Mouse (Mus musculus): ENCODE results near the gene B4galt1.

B4galt1 gene

GRCm38 (mm10) chr4:40853565-40854386, at the start of gene B4galt1:
Gene B4galt1 (minus strand): TSS chr4:40854005.
- DNase-seq (ENCODE audit: low spot score in 2 of 2) = peak; percentile 97 to 98

- no peak for DNase-seq (ENCODE audit: low spot score in 2 of 2)
Observed at GRCm38 (mm10) chr4:40900612-40901011, 46.8 kb upstream of the B4galt1 start.

- DNase-seq (ENCODE audit: low spot score in 2 of 2) = no peak
Observed at GRCm38 (mm10) chr4:40900071-40900470, 46.3 kb upstream of the B4galt1 start.

- DNase-seq (ENCODE audit: low spot score in 2 of 2) = no peak
Observed at GRCm38 (mm10) chr4:40899264-40899663, 45.5 kb upstream of the B4galt1 start.

GRCm38 (mm10) chr4:40898476-40899044, 44.8 kb upstream of the B4galt1 start:
- no peak for DNase-seq (ENCODE audit: low spot score in 2 of 2)

- no peak for DNase-seq (ENCODE audit: low spot score in 2 of 2)
Observed at GRCm38 (mm10) chr4:40895646-40896045, 41.8 kb upstream of the B4galt1 start.

- no peak for DNase-seq (ENCODE audit: low spot score in 2 of 2)
Observed at GRCm38 (mm10) chr4:40895118-40895517, 41.3 kb upstream of the B4galt1 start.

- DNase-seq (ENCODE audit: low spot score in 2 of 2) = no peak
Observed at GRCm38 (mm10) chr4:40891206-40891605, 37.4 kb upstream of the B4galt1 start.

- no peak for DNase-seq (ENCODE audit: low spot score in 2 of 2)
Observed at GRCm38 (mm10) chr4:40889983-40890382, 36.2 kb upstream of the B4galt1 start.

GRCm38 (mm10) chr4:40889252-40889651, 35.4 kb upstream of the B4galt1 start:
- DNase-seq (ENCODE audit: low spot score in 2 of 2) = no peak

- DNase-seq (ENCODE audit: low spot score in 2 of 2) = no peak
Observed at GRCm38 (mm10) chr4:40888839-40889238, 35.0 kb upstream of the B4galt1 start.

- DNase-seq (ENCODE audit: low spot score in 2 of 2) = no peak
Observed at GRCm38 (mm10) chr4:40885883-40886282, 32.1 kb upstream of the B4galt1 start.

GRCm38 (mm10) chr4:40885166-40885525, 31.3 kb upstream of the B4galt1 start:
- DNase-seq (ENCODE audit: low spot score in 2 of 2) = no peak

- DNase-seq (ENCODE audit: low spot score in 2 of 2) = no peak
Observed at GRCm38 (mm10) chr4:40884282-40885165, 30.7 kb upstream of the B4galt1 start.

GRCm38 (mm10) chr4:40883200-40883599, 29.4 kb upstream of the B4galt1 start:
- no peak for DNase-seq (ENCODE audit: low spot score in 2 of 2)

- no peak for DNase-seq (ENCODE audit: low spot score in 2 of 2)
Observed at GRCm38 (mm10) chr4:40877528-40877927, 23.7 kb upstream of the B4galt1 start.

- DNase-seq (ENCODE audit: low spot score in 2 of 2) = peak in 1 of 2 experiments; percentile 54
Observed at GRCm38 (mm10) chr4:40876814-40877371, 23.1 kb upstream of the B4galt1 start.

- DNase-seq (ENCODE audit: low spot score in 2 of 2) = peak; percentile 75 to 87
Observed at GRCm38 (mm10) chr4:40875842-40876241, 22.0 kb upstream of the B4galt1 start.

GRCm38 (mm10) chr4:40874794-40875552, 21.2 kb upstream of the B4galt1 start:
- no peak for DNase-seq (ENCODE audit: low spot score in 2 of 2)

- peak; percentile 48 to 58 for DNase-seq (ENCODE audit: low spot score in 2 of 2)
Observed at GRCm38 (mm10) chr4:40874151-40874600, 20.4 kb upstream of the B4galt1 start.

GRCm38 (mm10) chr4:40873320-40873719, 19.5 kb upstream of the B4galt1 start:
- DNase-seq (ENCODE audit: low spot score in 2 of 2) = no peak

Data from right cerebral cortex, postnatal 10 days (tissue).